Mouse (Mus musculus) urinary bladder, postnatal 4 days (tissue): ENCODE results near the gene Dnaaf1.
A peak's percentile ranks its signal among the peaks of the same experiment; 100 is the strongest.

Experiments used
- DNase-seq, 2 experiments: peaks; one replicate each; pipeline ENCODE4 v3.0.0; 2021 to 2022; ENCODE audit warnings: low spot score in 2 of 2

Dnaaf1 gene

DNA sequence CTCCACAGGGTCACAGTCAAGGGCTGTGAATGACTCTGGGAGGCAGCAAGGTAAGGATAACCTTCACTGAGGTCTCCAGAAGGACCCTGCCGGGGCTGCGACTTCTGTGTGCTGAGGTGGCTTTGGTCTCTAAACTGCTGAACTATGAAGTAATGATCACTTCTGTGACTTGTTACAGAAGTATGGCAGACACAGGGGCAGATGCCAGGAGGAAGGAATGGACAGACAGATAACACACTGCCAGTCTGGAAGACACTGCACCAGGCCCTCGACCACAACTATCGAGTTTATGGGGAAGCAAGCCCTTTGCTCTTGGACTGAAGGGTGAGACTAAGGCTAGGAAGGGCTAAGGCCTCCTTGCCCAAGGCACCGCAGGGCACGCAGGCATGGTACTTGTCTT lies 3.9 kb upstream of the Dnaaf1 start:
- DNase-seq: no peak

GRCm38 (mm10) chr8:119572411-119572810 lies 2.6 kb upstream of the Dnaaf1 start:
- DNase-seq: no peak

GRCm38 (mm10) chr8:119575366-119575726 lies 311 bp downstream of the Dnaaf1 start:
- no peak for DNase-seq

GRCm38 (mm10) chr8:119579096-119579495 lies 4.1 kb downstream of the Dnaaf1 start:
- DNase-seq: no peak

DNA sequence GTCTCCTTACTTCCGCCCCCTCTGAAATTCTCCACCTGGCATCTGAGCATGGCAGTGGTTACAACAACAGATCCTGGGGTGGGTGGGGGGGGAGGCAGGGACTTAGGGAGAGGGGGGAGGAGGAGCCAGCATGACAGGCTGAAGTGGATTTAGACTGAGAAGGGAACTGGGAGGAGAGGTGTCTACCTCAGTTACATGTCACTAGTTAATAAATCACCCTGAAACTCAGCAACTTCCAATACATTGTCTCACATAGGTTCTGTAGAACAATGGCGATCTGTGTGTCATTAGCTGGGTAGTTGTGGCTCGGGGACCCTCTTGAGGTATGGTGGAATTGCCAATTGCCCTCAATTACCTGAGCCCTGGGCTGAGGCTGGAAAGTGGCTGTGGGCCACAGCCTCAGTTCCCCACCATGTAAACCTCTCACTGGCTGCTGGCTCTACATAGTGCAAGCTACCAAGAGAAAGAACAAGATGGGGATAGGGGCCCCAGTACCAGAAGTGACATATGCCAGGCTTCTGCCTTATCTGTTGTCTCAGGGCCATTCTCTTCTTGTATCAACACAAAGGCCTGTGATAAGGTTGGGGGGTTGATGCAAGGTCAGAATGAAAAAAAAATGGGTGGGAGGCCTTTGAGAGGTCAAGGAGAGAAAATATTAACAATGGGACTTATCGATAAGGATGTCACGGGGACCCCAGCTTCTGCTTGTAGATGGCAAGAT lies 5.6 kb downstream of the Dnaaf1 start:
- no peak for DNase-seq

GRCm38 (mm10) chr8:119585901-119586300 lies 10.9 kb downstream of the Dnaaf1 start:
- DNase-seq: no peak

DNA sequence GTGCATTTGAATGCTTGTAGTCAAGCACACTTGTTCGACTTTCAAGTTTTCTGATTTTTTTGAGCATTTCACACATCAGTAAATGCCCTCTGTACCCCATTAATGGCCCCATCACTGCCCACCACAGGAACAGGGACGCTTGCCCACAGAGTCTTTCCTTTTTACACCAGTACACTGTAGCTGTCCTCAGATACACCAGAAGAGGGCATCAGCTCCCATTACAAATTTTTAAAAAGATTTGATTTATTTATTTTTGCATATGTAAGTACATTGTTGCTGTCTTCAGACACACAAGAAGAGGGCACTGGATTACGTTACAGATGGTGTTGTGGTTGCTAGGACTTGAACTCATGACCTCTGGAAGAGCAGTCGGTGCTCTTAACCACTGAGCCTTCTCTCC lies 13.3 kb downstream of the Dnaaf1 start:
- no peak for DNase-seq

GRCm38 (mm10) chr8:119588844-119589243 lies 13.8 kb downstream of the Dnaaf1 start:
- DNase-seq: no peak

DNA sequence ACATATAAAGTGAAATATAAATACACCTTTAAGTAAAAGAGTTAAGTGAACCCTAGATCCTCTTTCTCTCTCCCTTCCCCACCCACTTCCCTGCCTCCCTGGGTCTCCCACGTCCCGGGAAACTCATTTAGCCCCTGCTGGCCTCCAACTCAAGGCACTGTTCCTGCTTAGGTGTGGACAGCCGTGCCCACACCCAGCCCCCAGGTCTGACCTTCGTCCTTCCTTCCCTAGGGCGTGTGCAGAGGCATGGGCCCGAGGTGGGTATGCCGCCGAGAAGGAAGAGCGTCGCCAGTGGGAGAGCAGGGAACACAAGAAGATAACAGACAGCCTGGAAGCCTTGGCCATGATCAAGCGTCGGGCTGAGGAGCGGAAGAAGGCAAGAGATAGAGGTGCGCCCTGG lies 15.3 kb downstream of the Dnaaf1 start:
- no peak for DNase-seq

DNA sequence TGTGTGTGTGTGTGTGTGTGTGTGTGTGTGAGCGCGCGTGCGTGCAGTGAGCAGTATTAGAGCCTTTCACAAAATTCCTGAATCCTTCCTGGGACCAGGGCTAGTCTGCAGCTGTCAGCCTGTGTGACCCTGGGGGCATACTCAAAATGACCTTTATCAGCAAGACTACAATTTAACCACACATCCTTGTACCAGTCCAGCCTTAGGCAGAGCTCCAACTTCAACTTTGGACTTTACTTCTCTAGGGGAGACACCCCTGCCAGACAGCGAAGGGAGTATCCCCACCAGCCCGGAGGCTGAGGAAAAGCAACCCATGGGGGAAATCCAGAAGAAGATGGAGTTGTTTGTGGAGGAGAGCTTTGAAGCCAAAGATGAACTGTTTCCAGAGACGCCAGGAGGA lies 16.4 kb downstream of the Dnaaf1 start:
- no peak for DNase-seq

DNA sequence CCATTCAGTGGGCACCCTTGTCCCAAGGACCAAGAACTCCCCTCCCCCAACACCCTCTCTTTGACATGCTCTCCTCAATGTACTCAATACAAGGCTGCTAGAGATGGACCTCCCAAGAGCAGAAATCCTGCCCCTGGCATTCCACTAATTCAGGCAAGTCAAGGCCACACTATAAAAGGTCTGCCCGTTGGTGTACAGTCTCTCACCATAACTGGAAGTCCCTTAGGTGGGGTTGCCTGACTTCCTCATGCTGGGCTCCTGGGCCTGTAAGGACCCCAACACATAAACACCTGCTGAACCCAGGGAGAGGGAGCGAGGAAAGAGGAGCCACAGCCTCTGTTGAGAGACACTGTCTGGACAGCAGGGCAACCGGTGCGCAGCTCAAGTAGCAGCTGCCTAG lies 28.7 kb downstream of the Dnaaf1 start:
- no peak for DNase-seq

GRCm38 (mm10) chr8:119604398-119604803 lies 29.4 kb downstream of the Dnaaf1 start:
- DNase-seq: no peak

- peak; percentile 86 to 92 for DNase-seq
These were observed 30.0 kb downstream of the Dnaaf1 start, which contains the start of gene Taf1c for GRCm38 (mm10) chr8:119604996-119605395. Taf1c (minus strand) TSS chr8:119605222.

DNA sequence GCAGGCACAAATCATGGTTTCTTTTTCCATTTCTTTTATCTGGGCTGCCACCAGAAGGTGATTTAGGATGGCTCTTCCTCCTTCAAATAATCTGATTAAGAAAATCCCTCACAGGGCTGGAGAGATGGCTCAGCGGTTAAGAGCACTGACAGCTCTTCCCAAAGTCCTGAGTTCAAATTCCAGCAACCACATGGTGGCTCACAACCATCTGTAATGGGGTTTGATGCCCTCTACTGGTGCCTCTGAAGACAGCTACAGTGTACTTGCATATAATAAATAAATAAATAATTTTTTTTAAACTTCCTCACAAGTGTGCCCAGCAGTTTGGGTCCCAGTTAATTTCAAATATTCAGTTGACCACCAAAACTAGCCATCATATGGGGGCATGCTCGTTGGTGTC lies 31.2 kb downstream of the Dnaaf1 start:
- DNase-seq: no peak

GRCm38 (mm10) chr8:119612471-119612870 lies 37.4 kb downstream of the Dnaaf1 start, which contains the start of gene Adad2:
Adad2 (plus strand) TSS chr8:119612747.
- no peak for DNase-seq

GRCm38 (mm10) chr8:119615096-119615495 lies 40.1 kb downstream of the Dnaaf1 start:
- DNase-seq: no peak

DNA sequence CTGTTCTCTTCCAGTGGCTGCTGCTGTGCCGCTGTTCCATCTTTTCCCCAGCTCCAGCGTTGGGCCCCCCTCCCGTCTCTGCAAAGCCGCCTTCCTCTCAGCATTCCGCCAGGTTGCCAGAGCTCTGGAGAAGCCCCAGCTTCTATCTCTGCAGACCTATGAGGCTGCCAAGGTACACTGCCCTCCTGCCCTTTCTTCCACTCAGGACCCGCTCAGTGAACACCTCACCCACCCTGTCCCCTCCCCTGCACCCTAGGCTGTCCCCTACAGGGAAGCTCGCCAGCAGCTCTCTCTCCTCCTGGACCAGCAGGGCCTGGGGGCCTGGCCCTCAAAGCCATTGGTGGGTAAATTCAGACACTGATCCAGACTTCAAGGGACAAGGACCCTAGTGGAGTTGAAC lies 41.3 kb downstream of the Dnaaf1 start:
- DNase-seq: no peak

GRCm38 (mm10) chr8:119616811-119617210 lies 41.8 kb downstream of the Dnaaf1 start:
- no peak for DNase-seq

DNA sequence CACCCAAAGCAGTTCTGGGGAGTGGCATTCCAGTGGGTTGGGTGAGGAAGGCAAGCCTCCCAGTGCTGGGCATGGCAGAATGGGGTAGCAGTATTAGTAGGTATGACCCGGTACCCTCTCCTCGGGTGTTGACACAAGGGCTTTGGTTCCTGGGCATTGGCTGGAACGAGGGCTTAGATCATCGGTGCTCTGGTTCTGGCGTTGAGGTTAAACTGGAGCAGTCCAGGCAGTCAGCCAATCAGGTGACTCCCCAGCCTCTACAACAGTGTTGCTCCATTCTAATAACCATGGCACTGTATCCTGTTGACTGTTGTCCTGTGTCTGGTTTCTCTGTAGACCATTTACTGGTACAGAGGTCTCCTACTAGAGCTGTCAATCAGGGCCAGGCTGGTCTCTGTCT lies 42.6 kb downstream of the Dnaaf1 start:
- no peak for DNase-seq

DNA sequence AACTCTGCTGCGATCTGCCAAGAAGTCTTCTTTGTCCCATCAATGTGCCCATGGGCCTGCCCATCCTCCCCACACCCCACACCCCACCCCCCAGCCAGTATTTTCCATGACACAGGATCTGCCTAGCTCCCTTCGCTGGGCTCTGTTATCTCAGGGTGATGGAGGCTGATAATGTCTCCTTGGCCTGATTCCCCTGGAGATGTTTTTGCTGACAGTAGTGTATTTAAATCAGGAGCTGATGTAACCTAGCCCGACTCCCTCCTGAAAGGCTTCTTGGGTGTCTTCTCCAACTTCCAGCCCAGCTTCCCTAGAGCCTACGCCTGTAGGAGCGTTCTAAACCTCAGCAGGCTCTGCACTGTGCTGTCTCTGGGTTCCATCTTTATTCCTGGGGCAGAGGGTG lies 43.9 kb downstream of the Dnaaf1 start:
- DNase-seq: no peak

- DNase-seq: no peak
These were observed 45.2 kb downstream of the Dnaaf1 start for GRCm38 (mm10) chr8:119620116-119620840.

DNA sequence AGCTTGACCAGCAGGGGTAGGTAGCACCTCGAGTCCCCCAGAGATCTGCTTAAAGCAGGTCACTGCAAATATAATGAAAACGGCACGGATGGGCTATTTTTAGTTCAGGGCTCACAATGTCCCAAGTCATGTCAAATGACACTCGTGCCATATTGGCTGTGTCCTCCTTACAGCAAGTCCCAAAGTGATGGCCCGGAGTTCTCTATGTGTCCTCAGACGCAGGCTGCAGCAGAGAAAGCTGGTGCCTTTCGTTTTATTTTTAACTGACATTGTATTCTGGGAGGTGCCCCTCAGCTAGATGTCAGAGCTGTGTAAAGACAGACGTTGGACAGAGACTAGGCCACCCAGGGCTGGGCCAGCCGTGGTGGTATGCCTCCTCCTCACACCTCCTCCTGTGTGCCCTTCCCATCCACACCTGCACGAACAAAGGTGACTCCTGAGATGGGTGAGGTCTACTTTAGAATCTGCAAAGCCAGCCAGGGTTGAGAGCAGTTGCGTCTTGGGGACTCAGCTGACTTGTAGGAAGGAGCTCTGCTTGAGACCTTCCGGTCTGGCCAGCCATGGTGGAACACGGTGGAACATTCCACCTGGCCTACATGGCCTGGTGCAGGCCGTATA lies 45.9 kb downstream of the Dnaaf1 start:
- DNase-seq: no peak

- DNase-seq: no peak
These were observed 47.5 kb downstream of the Dnaaf1 start for GRCm38 (mm10) chr8:119622555-119622954.
